Mouse (Mus musculus) ovary, postnatal 10 days (tissue): ENCODE measurements around the gene Apoa5.

Experiments
- DNase-seq: peaks from one replicate; pipeline ENCODE4 v3.0.0; 2022; ENCODE audit warnings: low spot score

Apoa5 gene

DNA sequence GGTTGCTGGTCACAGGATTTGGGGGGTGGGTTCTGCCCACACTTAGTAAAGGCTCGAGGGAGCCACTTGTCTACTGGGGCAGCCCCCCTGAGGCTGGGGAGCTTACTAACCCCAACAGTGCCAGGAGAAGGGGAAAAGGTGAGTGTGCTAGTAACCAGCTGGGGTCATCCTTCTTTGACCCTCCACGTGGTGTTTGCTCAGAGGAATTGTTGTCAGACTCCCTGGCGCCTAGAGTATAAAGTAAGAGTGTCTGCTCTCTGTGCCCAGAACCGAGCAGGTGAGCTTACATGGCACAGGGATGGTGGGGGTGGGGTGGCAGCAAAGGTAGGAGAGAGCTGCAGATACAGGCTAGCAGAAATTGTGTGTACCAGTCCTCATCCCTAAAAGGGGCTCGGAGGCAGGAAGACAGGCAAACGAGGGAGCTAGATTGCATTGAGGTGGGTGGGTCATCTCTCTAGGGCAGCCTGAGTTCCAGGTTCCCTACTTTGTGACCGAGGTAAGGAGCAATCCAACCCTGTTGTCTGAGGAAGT, at the start of gene Apoa5:
Gene Apoa5 (plus strand): TSS at position 291 of the 531 bp plus-strand sequence.
- DNase-seq = no peak

DNA sequence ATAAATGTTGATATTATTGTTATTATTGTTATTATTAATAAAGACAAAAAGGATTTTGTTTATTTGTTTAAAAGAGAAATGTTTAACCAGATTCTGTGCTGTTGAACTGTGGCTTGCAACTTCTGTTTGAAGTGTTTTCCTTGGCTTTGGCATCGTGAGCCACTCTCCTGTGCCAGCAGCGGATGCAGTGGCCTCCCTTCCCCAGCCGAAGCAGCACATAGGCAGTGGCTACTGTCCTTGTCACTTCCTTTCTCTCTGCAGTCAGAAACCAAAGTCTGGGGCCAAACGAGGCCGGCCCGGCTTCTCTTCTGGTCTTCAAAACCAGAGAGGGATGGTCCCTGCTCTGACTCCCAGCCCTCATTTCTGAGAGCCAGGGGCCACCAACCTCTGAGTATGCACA, 45.3 kb upstream of the Apoa5 start:
- no peak for DNase-seq

DNA sequence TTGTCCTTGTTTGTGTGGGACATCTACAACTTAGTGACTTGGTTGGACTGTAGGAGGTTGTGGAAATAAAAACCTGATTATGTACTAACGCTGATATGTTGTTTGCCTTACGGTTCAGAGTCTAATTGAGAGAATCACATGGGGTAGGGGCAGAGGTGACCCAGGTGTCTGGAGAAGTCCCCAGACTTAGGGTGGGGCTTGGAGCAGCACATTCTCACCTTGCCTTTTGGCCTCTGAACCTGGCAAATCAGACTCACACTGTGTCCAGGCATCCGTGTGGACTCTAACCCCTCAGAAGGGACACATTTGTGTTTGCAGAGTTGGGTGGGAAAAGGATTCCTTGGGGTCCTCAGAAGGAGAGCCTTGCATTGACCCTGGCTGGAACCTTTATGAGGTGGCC, 44.3 kb upstream of the Apoa5 start:
- DNase-seq = no peak

DNA sequence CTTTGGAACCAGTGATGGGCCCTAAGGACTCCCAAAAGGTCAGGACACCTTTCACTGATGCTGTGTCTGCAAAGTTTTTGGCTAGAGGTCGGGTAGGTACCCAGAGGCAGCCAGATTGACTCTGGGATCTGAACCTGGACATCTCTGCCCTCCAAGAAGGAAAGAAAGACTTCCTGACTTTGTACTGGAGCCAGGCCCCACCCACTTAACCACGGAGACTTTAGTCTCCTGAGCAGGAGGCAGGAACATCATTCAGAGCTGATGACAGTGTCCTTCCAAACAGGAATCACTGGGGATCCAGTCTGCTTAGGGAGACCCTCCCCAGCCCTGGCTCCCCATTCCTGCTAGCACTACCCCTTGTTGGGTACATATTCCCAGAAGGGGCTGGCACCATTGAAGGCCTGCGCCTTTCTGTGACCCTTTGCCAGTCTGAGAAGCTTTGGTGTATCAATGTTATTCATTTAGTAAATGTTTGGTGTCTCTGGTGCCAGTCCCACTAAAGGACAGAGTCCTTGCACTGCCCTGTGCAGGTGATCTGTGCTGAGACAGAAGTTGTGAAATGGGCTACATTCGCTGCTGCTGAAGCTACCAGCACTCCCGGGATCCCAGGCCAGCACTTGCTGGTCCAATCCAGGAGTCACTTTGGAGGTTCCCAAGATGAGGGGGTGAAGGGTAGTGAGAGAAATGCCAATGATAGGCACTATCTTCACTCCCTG, 43.3 kb upstream of the Apoa5 start:
- DNase-seq = no peak

DNA sequence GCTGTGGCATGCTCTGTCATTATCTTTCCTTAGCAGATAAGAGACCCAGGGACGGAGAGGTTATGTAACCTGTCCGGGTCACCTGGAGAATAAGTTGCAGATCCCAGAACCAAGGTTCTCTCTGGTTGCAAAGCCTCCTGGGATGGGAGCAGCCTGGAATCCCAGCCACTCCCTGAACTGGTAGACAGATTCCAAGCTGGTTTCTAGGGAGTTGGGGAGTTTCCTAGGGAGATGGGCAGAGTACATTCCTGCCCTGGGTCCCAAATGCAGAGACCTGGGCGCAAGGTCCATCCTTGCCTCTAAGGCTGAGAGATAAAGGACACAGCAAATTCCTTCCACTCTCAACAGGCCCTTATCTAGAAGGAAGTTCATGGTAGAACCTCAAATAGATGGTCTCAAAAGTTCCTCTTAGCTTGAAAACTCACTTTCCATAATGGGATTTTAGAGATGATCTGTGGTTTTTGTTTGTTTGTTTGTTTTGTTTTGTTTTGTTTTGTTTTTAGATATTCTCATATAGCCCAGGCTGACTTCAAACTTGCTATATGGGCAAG, 41.3 kb upstream of the Apoa5 start:
- DNase-seq = no peak

DNA sequence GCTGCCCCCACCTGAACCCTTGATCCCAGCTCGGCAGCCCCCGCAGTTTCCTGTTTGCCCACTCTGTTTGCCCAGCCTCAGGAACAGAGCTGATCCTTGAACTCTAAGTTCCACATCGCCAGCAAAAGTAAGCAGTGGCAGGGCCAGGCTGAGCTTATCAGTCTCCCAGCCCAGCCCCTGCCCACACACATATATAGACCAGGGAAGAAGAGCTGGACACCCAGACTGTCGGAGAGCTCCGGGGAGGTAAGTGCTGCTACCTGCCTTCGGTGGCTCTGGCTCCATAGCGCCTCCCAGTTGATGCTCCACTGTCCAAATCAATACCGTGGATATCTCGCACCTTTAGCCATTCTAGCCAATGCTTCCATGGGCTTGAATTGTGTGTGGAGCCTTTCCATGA, 39.9 kb upstream of the Apoa5 start, which contains the start of gene Apoa1:
Gene Apoa1 (plus strand): TSS at position 90 of the 400 bp plus-strand sequence.
- no peak for DNase-seq

DNA sequence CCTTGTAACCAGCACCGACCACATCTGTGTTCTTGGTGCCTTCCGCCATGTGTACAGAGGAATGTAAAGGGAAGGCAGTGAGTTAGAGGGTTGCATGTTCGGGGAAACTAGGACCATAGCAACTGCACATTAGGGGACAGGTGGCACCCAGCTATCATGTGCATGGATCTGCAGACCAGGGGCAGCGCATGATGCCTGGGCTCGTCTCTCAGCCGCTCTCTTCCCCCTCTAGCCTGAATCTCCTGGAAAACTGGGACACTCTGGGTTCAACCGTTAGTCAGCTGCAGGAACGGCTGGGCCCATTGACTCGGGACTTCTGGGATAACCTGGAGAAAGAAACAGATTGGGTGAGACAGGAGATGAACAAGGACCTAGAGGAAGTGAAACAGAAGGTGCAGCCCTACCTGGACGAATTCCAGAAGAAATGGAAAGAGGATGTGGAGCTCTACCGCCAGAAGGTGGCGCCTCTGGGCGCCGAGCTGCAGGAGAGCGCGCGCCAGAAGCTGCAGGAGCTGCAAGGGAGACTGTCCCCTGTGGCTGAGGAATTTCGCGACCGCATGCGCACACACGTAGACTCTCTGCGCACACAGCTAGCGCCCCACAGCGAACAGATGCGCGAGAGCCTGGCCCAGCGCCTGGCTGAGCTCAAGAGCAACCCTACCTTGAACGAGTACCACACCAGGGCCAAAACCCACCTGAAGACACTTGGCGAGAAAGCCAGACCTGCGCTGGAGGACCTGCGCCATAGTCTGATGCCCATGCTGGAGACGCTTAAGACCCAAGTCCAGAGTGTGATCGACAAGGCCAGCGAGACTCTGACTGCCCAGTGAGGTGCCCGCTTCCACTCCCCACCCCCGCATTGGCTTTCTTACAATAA, 38.6 kb upstream of the Apoa5 start:
- DNase-seq = peak; percentile 53

DNA sequence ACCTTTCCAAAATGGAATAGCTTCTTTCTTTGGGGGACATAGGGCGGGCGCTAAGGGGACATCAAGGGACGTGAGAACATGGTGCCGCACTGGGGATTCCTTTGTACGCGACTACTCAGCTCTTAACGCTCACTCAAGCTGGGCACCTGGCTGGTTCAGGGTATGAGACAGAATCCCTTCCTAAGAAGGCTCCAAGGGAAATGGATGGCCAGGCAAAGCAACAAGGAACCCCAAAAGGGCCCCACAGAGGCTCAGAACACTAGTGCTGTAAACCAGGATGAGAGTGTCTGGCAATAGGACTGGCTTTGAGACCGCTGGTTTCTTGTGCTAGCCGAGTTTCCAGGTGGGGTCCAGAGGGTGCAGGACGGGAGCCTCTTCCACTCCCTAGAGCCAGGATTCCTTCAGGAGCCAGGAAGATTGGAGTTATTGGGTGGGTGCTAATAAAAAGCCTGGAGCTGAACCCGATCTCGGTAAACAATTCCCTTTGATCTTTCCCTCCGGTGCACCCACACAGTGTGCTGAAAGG, 37.9 kb upstream of the Apoa5 start:
- DNase-seq = no peak

DNA sequence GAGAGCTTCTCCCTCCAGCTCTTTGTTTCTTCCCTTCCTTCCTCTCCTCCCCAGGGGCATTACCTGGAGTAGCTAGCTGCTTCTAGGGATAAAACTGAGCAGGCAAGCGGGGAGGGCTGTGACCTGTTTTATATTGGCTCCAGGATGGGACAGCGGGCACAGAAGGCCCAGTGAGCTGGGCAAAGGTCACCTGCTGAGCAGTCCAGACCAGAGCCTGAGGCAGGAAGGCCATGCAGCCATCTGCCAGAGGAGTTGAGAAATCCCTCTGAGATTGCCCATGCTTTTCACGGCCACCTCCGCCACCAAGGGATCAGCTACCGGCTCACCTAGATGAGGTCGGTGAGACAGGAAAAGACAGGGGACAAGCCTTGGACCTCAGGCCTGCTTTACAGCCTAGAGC, 33.2 kb upstream of the Apoa5 start:
- DNase-seq = no peak

DNA sequence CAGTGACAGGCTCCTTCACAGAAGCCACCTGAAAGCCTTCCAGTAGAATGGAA, 33.0 kb upstream of the Apoa5 start, which contains the start of gene Apoc3:
Gene Apoc3 (minus strand): TSS at position 41 of the 53 bp plus-strand sequence.
- DNase-seq = no peak

DNA sequence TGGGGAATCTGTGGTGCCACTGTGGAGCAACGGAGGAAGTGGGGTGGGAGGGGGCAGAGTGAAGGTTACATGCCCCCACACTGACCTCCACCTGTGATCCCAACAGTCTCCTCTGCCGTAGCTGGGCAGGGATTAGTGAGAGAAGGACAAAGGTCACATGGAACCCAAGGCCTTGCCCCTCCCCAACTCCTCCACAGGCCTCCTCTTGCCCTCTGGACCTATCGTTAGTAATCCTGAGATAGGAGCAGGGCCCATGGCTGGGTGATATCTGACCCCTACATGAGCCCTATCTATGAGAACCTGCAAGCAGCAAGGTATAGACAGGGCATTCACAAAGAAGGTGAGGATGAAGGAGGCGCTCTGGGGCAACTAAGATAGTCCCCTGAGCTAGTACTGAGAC, 32.8 kb upstream of the Apoa5 start:
- no peak for DNase-seq

DNA sequence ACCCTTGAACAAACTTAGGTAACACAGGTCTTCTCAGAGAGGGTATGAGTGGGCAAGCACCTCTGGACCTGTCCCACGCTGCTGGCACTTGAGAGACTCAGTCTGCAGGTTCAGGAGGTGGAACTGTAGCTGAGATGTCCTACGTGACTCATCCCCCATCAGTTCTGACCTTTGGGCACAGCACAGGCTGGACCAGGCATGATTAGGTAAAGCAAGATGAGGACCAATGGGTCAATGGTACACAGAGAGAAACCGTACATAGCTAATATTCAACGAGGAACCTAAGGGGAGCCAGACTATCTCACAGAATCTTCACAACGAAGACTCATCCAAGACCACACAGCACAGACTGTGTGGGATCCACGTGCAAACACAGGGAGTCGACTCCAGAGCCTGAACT, 29.6 kb upstream of the Apoa5 start:
- no peak for DNase-seq

DNA sequence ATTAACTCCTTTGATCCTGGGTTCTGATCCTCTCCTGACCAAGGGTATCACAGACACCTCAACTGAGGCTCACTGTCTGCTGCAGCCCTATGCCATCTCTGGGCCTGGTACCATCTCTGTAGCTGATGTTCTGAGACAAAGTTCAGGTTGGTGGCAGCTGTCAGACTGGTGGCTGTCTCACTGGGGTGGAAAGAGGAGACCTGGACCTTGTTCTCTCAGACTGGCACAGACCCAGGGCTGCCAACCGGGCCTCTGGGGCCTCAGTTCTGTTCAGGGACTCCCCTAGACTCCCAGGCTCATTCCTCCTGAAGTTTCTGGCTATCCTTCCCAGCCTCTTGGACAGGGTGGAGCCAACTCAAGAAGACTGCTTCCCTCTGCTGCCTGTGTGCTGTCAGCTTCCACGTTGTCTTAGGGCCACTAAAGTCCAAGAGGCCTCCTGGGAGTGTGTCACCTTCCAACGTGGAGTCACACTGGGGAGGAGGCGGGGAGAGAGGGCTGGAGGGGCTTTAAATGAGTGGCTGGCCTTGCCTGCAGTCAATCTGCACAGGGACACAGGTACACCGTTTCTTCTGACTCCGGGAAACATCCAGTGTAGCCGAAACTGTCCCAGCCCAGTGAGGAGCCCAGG, 27.8 kb upstream of the Apoa5 start, which contains the start of gene Apoa4:
Gene Apoa4 (plus strand): TSS at position 171 of the 628 bp plus-strand sequence.
- DNase-seq = no peak

DNA sequence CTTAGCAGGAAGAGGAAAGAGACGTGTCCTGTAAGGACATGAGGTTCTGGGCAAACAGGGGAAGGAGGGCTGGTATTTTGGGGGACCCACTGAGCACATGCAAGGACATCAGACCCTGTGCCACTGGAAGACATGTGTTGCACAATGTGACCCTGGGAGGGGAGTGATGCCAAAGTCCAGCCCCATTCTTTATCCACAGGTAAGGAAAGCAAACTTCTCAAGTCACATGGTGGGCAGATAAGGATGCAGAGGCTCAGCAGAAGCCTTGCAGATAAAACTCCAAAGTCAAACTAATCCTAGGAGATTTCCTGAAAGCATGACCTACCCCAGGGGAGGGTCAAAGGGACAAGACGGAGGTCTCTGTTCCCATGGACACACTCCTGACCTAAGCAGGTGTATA, 26.6 kb upstream of the Apoa5 start:
- DNase-seq = no peak

DNA sequence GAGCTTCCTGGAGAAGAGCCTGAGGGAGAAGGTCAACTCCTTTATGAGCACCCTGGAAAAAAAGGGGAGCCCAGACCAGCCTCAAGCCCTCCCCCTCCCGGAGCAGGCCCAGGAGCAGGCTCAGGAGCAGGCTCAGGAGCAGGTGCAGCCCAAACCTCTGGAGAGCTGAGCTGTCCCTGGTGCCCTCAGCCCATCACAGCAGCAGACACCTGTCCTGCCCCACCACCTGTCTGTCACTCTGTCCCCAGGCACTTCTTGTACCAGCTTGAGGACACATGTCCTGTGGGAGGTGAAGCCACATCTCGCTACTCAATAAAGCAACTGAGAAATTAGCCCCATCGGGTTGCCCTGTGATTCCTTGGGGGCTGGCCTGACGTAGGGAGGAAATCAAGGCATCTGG, 25.3 kb upstream of the Apoa5 start:
- DNase-seq = no peak

DNA sequence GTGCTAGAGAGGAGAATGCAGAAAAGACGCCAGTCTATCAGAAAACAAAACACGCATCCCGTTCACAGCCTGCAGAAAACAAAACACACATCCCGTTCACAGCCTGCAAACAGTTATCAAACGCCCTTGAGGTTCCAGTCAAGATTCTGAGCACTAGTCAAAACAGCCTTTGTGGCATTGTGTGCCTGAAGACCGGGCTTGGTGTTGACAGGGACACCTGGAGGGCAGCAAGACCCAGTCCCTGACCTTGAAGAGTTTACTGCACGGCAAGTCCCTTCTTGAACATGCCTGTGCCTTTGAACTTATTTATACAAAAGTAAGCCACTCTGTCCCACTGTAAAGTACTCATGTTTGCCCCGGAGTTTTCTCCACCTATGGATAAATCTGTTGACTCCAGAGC, 24.8 kb upstream of the Apoa5 start:
- no peak for DNase-seq

DNA sequence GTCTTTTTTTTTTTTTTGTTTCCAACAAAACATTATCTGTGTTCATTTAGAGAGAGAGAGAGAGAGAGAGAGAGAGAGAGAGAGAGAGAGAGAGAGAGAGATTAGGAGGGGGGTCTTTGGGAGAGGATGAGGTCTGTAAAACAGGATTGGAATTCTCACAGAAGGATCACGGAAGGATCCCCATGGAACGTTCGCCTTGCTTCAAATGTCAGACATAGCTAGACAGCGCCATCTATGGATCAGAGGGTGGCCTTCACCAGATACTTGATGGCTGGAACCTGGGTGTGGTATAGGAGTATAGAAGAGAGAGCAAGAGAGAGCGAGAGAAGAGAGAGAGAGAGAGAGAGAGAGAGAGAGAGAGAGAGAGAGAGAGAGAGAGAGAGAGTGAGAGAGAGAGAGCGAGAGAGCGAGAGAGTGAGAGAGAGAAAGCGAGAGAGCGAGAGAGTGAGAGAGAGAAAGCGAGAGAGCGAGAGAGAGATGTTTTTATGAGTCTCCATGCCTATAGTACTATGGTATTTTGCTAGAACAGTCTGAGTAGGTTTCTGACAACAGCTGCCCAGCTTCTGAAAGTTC, 21.6 kb upstream of the Apoa5 start:
- DNase-seq = no peak

DNA sequence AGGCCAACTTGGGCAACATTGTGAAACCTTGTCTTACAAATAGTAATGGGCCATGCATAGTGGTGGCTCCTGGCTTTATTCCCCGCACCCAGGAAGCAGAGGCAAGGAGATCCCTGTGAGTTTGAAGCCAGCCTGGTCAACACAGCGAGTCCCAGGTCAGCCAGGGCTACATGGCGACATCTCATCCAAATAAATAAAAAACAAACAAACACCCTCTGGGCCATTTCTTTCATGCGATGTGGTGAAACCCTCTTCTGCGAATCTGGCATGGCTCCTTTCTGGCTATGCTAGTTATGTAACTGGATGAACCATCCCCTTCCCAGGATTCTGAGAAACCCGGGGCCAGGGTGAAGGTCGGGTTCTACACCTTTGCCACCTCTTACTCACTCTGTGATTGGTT, 12.3 kb upstream of the Apoa5 start:
- no peak for DNase-seq

DNA sequence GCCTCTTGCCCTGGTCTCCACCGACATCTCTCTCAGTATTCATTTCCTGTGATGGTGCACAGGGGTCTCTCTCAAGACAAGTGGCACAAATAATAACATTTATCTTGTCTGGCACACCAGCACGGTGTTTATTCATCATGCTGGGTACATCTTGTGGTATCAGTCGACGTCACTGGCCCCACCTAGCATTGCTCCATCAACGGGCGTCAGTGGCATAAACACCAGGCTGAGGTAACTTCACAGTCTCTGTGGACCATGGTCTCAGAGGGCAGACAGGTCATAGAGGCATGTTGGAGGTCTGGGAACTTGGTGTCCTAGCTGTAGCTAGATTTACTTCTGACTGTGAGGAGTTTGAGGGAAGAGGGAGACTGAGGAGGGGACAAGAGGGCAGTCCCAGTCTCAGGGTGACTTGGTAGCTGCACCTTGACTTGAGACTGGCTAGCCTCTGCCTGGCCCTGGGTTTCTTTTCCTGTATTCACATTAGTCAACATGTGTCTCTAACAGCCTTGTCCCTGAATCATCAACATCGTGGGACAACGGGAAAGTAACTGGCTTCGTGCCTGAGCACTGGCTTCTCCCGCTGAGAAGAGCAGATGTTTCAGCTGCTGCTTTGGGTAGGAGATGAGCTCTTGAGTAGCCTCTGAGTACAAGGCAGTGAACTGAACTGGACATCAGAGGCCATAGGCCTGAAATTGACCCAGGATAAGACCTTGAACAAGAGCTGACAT, 11.6 kb upstream of the Apoa5 start:
- DNase-seq = no peak

DNA sequence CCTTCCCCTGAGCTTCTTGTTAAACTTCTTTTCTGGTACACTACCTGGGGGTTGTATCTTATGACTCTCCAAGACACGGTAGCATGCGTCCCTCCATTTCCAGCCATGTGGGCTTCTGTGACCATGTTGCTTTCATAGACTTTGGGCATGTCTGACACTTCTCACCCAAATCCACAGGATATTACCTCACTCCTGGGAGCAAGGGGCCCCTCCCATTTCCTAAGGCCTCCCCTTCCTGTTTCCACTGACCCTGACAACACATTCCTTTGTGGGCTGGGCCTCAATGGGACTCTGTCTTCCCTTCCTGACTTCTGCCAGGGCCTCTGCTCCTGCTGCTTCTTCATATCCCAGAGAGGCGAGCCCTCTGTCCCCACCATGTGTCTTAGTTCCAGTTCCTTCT, 10.9 kb upstream of the Apoa5 start:
- DNase-seq = no peak

DNA sequence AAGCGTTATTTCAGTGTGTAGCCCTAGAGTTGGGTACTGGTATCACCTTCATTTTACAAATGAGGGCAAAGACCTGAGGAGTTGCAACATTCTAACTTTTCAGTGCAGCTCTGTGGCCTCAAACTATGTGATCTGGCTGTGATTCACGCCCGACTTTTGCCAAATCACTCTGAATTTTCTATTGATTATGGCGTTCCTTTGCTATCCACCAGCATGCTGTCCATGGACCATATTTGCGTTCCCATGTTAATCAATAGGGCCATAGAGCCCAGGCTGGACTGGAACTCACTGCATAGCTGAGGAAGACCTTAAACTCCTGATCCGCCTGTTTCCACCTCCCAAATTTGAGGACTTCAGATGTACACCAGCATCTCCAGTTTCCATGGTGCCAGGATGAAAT, 9.3 kb upstream of the Apoa5 start:
- no peak for DNase-seq

DNA sequence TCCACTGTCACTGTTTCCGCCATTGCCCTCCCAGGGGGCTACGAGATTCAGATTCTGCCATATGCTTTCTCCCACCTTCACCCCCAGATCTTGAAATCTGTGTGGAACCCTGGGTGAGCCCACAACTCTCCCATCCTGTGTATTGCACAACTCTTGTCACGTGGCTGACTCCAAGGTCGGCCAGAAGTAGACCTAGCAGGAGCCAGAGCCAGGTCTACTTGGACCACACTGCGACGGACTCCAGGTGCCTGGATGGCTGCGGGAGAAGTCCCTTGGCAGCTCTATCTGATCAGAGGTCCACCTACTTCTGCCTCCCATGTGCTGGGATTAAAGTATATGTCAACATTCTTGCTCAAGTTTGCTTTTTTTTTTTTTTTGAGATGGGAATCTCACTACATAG, 7.3 kb upstream of the Apoa5 start:
- DNase-seq = no peak
